Mouse (Mus musculus) liver, postnatal 0 days (tissue): ENCODE data around the gene Hoxa2.

ENCODE experiments used
- CTCF ChIP-seq: sonication (generic); IDR thresholded peaks from 2 replicates; pipeline ENCODE4 v1.5.1; 2016; ENCODE audit warnings: antibody characterized with exemption, low read depth
- EP300 ChIP-seq: IDR thresholded peaks from 2 replicates; pipeline ENCODE4 v1.6.1; 2016; ENCODE audit warnings: antibody characterized with exemption, low read depth, mild to moderate bottlenecking

GRCm38 (mm10) chr6:52158276-52159051 is 6.2 kb downstream of the Hoxa2 start, which contains the start of gene Hoxa1:
- TF ChIP-seq CTCF (no peak), EP300 (no peak)
